Mouse (Mus musculus) heart, postnatal 36 days (tissue): ENCODE results near the gene Obsl1. TPM values are rescaled to one million over a fixed set of nuclear protein-coding genes. Genes with fewer than 3 reads are reported as not detected.

Experiments used
- DNase-seq, 2 experiments: peaks; one replicate each; pipeline ENCODE4 v3.0.0; 2021 to 2022
- intact Hi-C: fragments of 180-260 bp; cut with DNase I; formaldehyde crosslinking; loops from one replicate; pipeline ENCODE4 v1.15.1; 2025
- total RNA-seq, 2 experiments: library from RNA; stranded (reverse); gene quantifications; 2 replicates each; pipeline ENCODE4 v1.2.3; 2021

Gene Obsl1
- total RNA-seq, result 100 to 1,000 TPM; 130 to 136 TPM

GRCm38 (mm10) chr1:75505956-75506831, at the start of gene Obsl1:
Gene Obsl1 (minus strand): TSS chr1:75506452.
- intact Hi-C loops, result loop anchor here (2.0 kb wide), 4 partner anchors 25 to 91 kb away; no protein-coding TSS in a partner anchor
- DNase-seq, result peak; percentile 70 to 78

- DNase-seq, result no peak
- intact Hi-C loops, result no loop called here
Measured at GRCm38 (mm10) chr1:75555680-75556079, 49.4 kb upstream of the Obsl1 start.

- DNase-seq, result no peak
- intact Hi-C loops, result no loop called here
Measured at GRCm38 (mm10) chr1:75550586-75550985, 44.3 kb upstream of the Obsl1 start.

GRCm38 (mm10) chr1:75549289-75550279, 43.3 kb upstream of the Obsl1 start:
- intact Hi-C loops, result loop anchor here (2.0 kb wide), 1 partner anchor 43 kb away; the partner anchor contains the start of genes Inha and Obsl1
- DNase-seq, result peak; percentile 54 to 64

GRCm38 (mm10) chr1:75548871-75549270, 42.6 kb upstream of the Obsl1 start:
- intact Hi-C loops, result loop anchor here (2.0 kb wide), 1 partner anchor 42 kb away; the partner anchor contains the start of genes Inha and Obsl1
- DNase-seq, result no peak

- no peak for DNase-seq
- intact Hi-C loops, result loop anchor here (2.0 kb wide), 1 partner anchor 41 kb away; the partner anchor contains the start of genes Inha and Obsl1
Measured at GRCm38 (mm10) chr1:75548083-75548482, 41.8 kb upstream of the Obsl1 start.

GRCm38 (mm10) chr1:75547351-75547750, 41.1 kb upstream of the Obsl1 start:
- intact Hi-C loops, result no loop called here
- DNase-seq, result no peak

- DNase-seq, result peak; percentile 59 to 75
- intact Hi-C loops, result no loop called here
Measured at GRCm38 (mm10) chr1:75545965-75546956, 40.0 kb upstream of the Obsl1 start, which contains the start of gene Slc4a3. Gene Slc4a3 (plus strand): TSS chr1:75546266.

GRCm38 (mm10) chr1:75544351-75544750, 38.1 kb upstream of the Obsl1 start:
- intact Hi-C loops, result no loop called here
- DNase-seq, result no peak

- no peak for DNase-seq
- intact Hi-C loops, result no loop called here
Measured at GRCm38 (mm10) chr1:75541496-75541895, 35.2 kb upstream of the Obsl1 start.

- DNase-seq, result no peak
- intact Hi-C loops, result no loop called here
Measured at GRCm38 (mm10) chr1:75538597-75539190, 32.4 kb upstream of the Obsl1 start.

GRCm38 (mm10) chr1:75537587-75537986, 31.3 kb upstream of the Obsl1 start:
- intact Hi-C loops, result no loop called here
- DNase-seq, result no peak

GRCm38 (mm10) chr1:75533325-75534252, 27.3 kb upstream of the Obsl1 start:
- intact Hi-C loops, result no loop called here
- no peak for DNase-seq

GRCm38 (mm10) chr1:75532280-75533172, 26.3 kb upstream of the Obsl1 start:
- intact Hi-C loops, result no loop called here
- no peak for DNase-seq

GRCm38 (mm10) chr1:75530546-75530945, 24.3 kb upstream of the Obsl1 start:
- no peak for DNase-seq
- intact Hi-C loops, result loop anchor here (2.0 kb wide), 1 partner anchor 36 kb away; no protein-coding TSS in a partner anchor

- intact Hi-C loops, result loop anchor here (5.0 kb wide), 1 partner anchor 47 kb away; the partner anchor contains the start of genes Chpf and Tmem198
- no peak for DNase-seq
Measured at GRCm38 (mm10) chr1:75524679-75525078, 18.4 kb upstream of the Obsl1 start.
